ENCODE assay signal across 17 mouse cellular contexts in genomic region chr5:115770048-115770447, GRCm38 (mm10). TPM values are rescaled to one million over a fixed set of nuclear protein-coding genes. Genes with fewer than 3 reads are reported as not detected.
A peak's percentile ranks its signal among the peaks of the same experiment; 100 is the strongest.
DNase-seq lines count a peak whose midpoint lies in the region; ATAC-seq lines count a peak whose summit lies in the region.
"Had no signal": no experiment of that assay in that cellular context is flagged by ENCODE, and none has a peak within 500 bp of the region (broad histone marks: within the 10 kb centered on the region; RNA-seq: fewer than 3 reads in every experiment).

No protein-coding gene starts in this region.

- ATAC-seq in kidney, embryonic 14.5 days (ENCODE audit: low FRiP score, low TSS enrichment), result no peak
- no peak for ATAC-seq in megakaryocyte progenitor cell, adult 5-6 weeks (replicated peaks; ENCODE audit: poor library complexity)
- ATAC-seq in forebrain, embryonic 14.5 days, result no peak
- ATAC-seq: midbrain, embryonic 15.5 days had no signal

- H3K36me3 ChIP-seq in kidney, embryonic 14.5 days (ENCODE audit: control insufficient read depth, insufficient read depth, low read length), result no peaks in the 10 kb centered on the region
- no peaks in the 10 kb centered on the region for H3K36me3 ChIP-seq in forebrain, embryonic 14.5 days (ENCODE audit: control insufficient read depth, insufficient read depth, low read length)
- H3K36me3 ChIP-seq: heart, embryonic 15.5 days; hindbrain, embryonic 13.5 days; limb, embryonic 15.5 days; midbrain, embryonic 15.5 days; neural tube, embryonic 13.5 days had no signal

- H3K9ac ChIP-seq in kidney, embryonic 14.5 days (ENCODE audit: low read depth, low read length), result no peak overlapping the region
- H3K9ac ChIP-seq in forebrain, embryonic 14.5 days (ENCODE audit: low read length), result no peak overlapping the region
- H3K9ac ChIP-seq: heart, embryonic 15.5 days; hindbrain, embryonic 13.5 days; limb, embryonic 15.5 days; midbrain, embryonic 15.5 days; neural tube, embryonic 13.5 days had no signal

- H3K4me1 ChIP-seq in kidney, embryonic 14.5 days (ENCODE audit: control insufficient read depth, insufficient read depth, low read length), result no peaks in the 10 kb centered on the region
- H3K4me1 ChIP-seq in forebrain, embryonic 14.5 days (ENCODE audit: control insufficient read depth, insufficient read depth, low read length), result no peaks in the 10 kb centered on the region
- H3K4me1 ChIP-seq: heart, embryonic 15.5 days; hindbrain, embryonic 13.5 days; limb, embryonic 15.5 days; neural tube, embryonic 13.5 days had no signal

- peak; percentile 12 for DNase-seq in kidney, postnatal 10 days
- DNase-seq in 3T3-L1 (ENCODE audit: low read depth, low spot score) (peak; percentile 22), ZHBTc4 (ENCODE audit: low read depth, low spot score) (peak; percentile 71)
- DNase-seq in B cell, adult 2 months, result peak; percentile 9 to 11
- no peak for DNase-seq in forebrain, embryonic 14.5 days (ENCODE audit: low spot score)
- no peak for DNase-seq in right cerebral cortex, postnatal 10 days (ENCODE audit: low spot score in 2 of 2)
- DNase-seq: cerebellum, adult 9-10 months; embryo, embryonic 11 days; kidney, adult 11 months; thymus, adult 2 months had no signal

- 87% methylated on average over 4 of the region's 4 CpGs for WGBS in kidney, embryonic 14.5 days
- 93% methylated on average over 4 of the region's 4 CpGs for WGBS in forebrain, embryonic 14.5 days

- H3K4me2 ChIP-seq in kidney, embryonic 14.5 days (replicated peaks; ENCODE audit: low read depth, low read length), result no peak overlapping the region
- no peak overlapping the region for H3K4me2 ChIP-seq in forebrain, embryonic 14.5 days (ENCODE audit: low read length)
- H3K4me2 ChIP-seq: heart, embryonic 15.5 days; hindbrain, embryonic 13.5 days; limb, embryonic 15.5 days; midbrain, embryonic 15.5 days; neural tube, embryonic 13.5 days had no signal

- no peak overlapping the region for H3K4me3 ChIP-seq in kidney, embryonic 14.5 days (ENCODE audit: low read length)
- H3K4me3 ChIP-seq in forebrain, embryonic 14.5 days (ENCODE audit: low read depth, low read length), result no peak overlapping the region
- H3K4me3 ChIP-seq: heart, embryonic 15.5 days; hindbrain, embryonic 13.5 days; limb, embryonic 15.5 days; midbrain, embryonic 15.5 days; neural tube, embryonic 13.5 days had no signal

- H3K27ac ChIP-seq in kidney, embryonic 14.5 days (ENCODE audit: low read depth, low read length), result no peak overlapping the region
- no peak overlapping the region for H3K27ac ChIP-seq in forebrain, embryonic 14.5 days (ENCODE audit: low read depth, low read length)
- H3K27ac ChIP-seq: heart, embryonic 15.5 days; hindbrain, embryonic 13.5 days; limb, embryonic 15.5 days; midbrain, embryonic 15.5 days; neural tube, embryonic 13.5 days had no signal

- no peaks in the 10 kb centered on the region for H3K9me3 ChIP-seq in kidney, embryonic 14.5 days (ENCODE audit: control insufficient read depth, low read length)
- H3K9me3 ChIP-seq in forebrain, embryonic 14.5 days (replicated peaks; ENCODE audit: control insufficient read depth, low read length), result 0 out of 2 replicates have a peak, but pooled peaks cover 5% of the 10 kb centered on the region
- H3K9me3 ChIP-seq: heart, embryonic 15.5 days; hindbrain, embryonic 13.5 days; midbrain, embryonic 15.5 days had no signal

- no peaks in the 10 kb centered on the region for H3K27me3 ChIP-seq in kidney, embryonic 14.5 days (ENCODE audit: control insufficient read depth, insufficient read depth, low read length)
- no peaks in the 10 kb centered on the region for H3K27me3 ChIP-seq in forebrain, embryonic 14.5 days (replicated peaks; ENCODE audit: control insufficient read depth, insufficient read depth, low read length)
- H3K27me3 ChIP-seq: heart, embryonic 15.5 days; hindbrain, embryonic 13.5 days; limb, embryonic 15.5 days; midbrain, embryonic 15.5 days; neural tube, embryonic 13.5 days had no signal

RNA-seq across cellular contexts. Expression of gene Bicdl1, which starts 38.6 kb away (rescaled TPM):
- polyA plus RNA-seq in kidney, embryonic 14.5 days (2014; fragmentation: Nextera tagmentation; extraction: Ambion mirVana), result 10.5 and 10.8 TPM in 2 replicates
- total RNA-seq in megakaryocyte progenitor cell, adult 5-6 weeks (2015), result 0.39 and 1.7 TPM in 2 replicates
- 0.84 TPM in 1 of 2 replicates, not detected in the other for total RNA-seq in megakaryocyte progenitor cell, adult 5-6 weeks (2017)
- polyA plus RNA-seq in forebrain, embryonic 14.5 days (2014; fragmentation: Nextera tagmentation; extraction: Ambion mirVana), result 16.0 and 21.8 TPM in 2 replicates

Comparison
In these comparisons a context has a peak if more than half of its experiments do, and no peak if none do; other contexts are left out.
1. DNase-seq: peak in kidney, postnatal 10 days (single experiment), 3T3-L1 (single experiment), B cell, adult 2 months (2 of 2) and ZHBTc4 (single experiment); none in forebrain, embryonic 14.5 days (single experiment) and right cerebral cortex, postnatal 10 days (0 of 2).